Mouse (Mus musculus) embryonic facial prominence, embryonic 15.5 days (tissue): ENCODE results near the gene Samm50. TPM values are rescaled to one million over a fixed set of nuclear protein-coding genes. Genes with fewer than 3 reads are reported as not detected.
"Not testable (repeated sequence)": the region's sequence is repeated elsewhere in the genome, so short reads cannot be mapped to it uniquely, and the experiment has no call there.

Experiments used
- ATAC-seq: fragments of 200-750 bp; cut with Nextera tagmentation; 2 replicates; pipeline ENCODE4 v1.8.0; 2017; ENCODE audit warnings: low read depth, moderate TSS enrichment; ENCODE audit not compliant: insufficient number of reproducible peaks, low FRiP score, low TSS enrichment
- H3K27ac ChIP-seq: fragments of 300-500 bp; sonication (generic); replicated peaks from 2 replicates; pipeline ENCODE4 v1.5.1; 2015; ENCODE audit warnings: mild to moderate bottlenecking, inconsistent platforms
- H3K27me3 ChIP-seq: fragments of 300-500 bp; sonication (generic); 2 replicates; pipeline ENCODE4 v1.6.1; 2015; ENCODE audit warnings: inconsistent platforms
- H3K36me3 ChIP-seq: fragments of 300-500 bp; sonication (generic); 2 replicates; pipeline ENCODE4 v1.6.1; 2015; ENCODE audit warnings: mild to moderate bottlenecking, inconsistent platforms
- H3K4me1 ChIP-seq: fragments of 300-500 bp; sonication (generic); 2 replicates; pipeline ENCODE4 v1.6.1; 2015; ENCODE audit warnings: inconsistent platforms
- H3K4me2 ChIP-seq: fragments of 300-500 bp; sonication (generic); replicated peaks from 2 replicates; pipeline ENCODE4 v1.6.1; 2015; ENCODE audit warnings: mild to moderate bottlenecking, inconsistent platforms
- H3K4me3 ChIP-seq: fragments of 300-500 bp; sonication (generic); replicated peaks from 2 replicates; pipeline ENCODE4 v1.5.1; 2015; ENCODE audit warnings: mild to moderate bottlenecking, inconsistent platforms
- H3K9ac ChIP-seq: fragments of 300-500 bp; sonication (generic); 2 replicates; pipeline ENCODE4 v1.6.1; 2015; ENCODE audit warnings: inconsistent platforms
- H3K9me3 ChIP-seq: fragments of 300-500 bp; sonication (generic); replicated peaks from 2 replicates; pipeline ENCODE4 v1.6.1; 2016; ENCODE audit warnings: inconsistent platforms
- WGBS: fragments of 180-500 bp; shearing (Covaris S2); methylation state at CpG from one replicate; pipeline ENCODE4 v1.1.7; 2015; 5-methylcytosine and 5-hydroxymethylcytosine counted together
- polyA plus RNA-seq: library from polyadenylated mRNA; unstranded; fragments of >200 nt; fragmentation: Nextera tagmentation; extraction: Ambion mirVana; gene quantifications from 2 replicates; pipeline ENCODE4 v1.2.1, GENCODE M21; 2015

The Samm50 gene
- 89.8 and 96.4 TPM in 2 replicates for polyA plus RNA-seq

- Histone ChIP-seq H3K4me1 (peaks cover 14% of the 10 kb centered on the region), H3K36me3 (peaks cover 16% of the 10 kb centered on the region), H3K9ac (peak within 1 kb of the TSS; percentile 77), H3K27ac (peak within 1 kb of the TSS; percentile 95), H3K9me3 (no peaks in the 10 kb centered on the region), H3K4me2 (peak within 1 kb of the TSS; percentile 62), H3K4me3 (peak within 1 kb of the TSS; percentile 95), H3K27me3 (no peaks in the 10 kb centered on the region)
- 4% methylated on average over 48 of the region's 48 CpGs for WGBS
- peak; percentile 98 for ATAC-seq
Measured at GRCm38 (mm10) chr15:84192058-84192791, at the start of gene Samm50. Gene Samm50 (plus strand): TSS chr15:84192241.

- ATAC-seq, result no peak
- Histone ChIP-seq H3K9me3 (no peaks in the 10 kb centered on the region), H3K4me1 (no peaks in the 10 kb centered on the region), H3K27ac (no peak overlapping the region), H3K9ac (no peak overlapping the region), H3K27me3 (no peaks in the 10 kb centered on the region), H3K4me3 (no peak overlapping the region), H3K4me2 (no peak overlapping the region), H3K36me3 (no peaks in the 10 kb centered on the region)
- 80% methylated on average over 2 of the region's 2 CpGs for WGBS
Measured at GRCm38 (mm10) chr15:84156158-84156557, 35.9 kb upstream of the Samm50 start.

GRCm38 (mm10) chr15:84157530-84157929 is 34.5 kb upstream of the Samm50 start:
- H3K9me3 ChIP-seq, ATAC-seq, H3K36me3 ChIP-seq, H3K27ac ChIP-seq, H3K4me1 ChIP-seq, H3K9ac ChIP-seq, H3K27me3 ChIP-seq, H3K4me2 ChIP-seq, H3K4me3 ChIP-seq: not testable (repeated sequence)
- WGBS, result 77% methylated on average over 6 of the region's 6 CpGs

GRCm38 (mm10) chr15:84161871-84162270 is 30.2 kb upstream of the Samm50 start:
- no peaks in the 10 kb centered on the region for H3K36me3 ChIP-seq
- no peaks in the 10 kb centered on the region for H3K27me3 ChIP-seq
- no peak overlapping the region for H3K27ac ChIP-seq
- ATAC-seq, result no peak
- H3K4me3 ChIP-seq, result no peak overlapping the region
- no peaks in the 10 kb centered on the region for H3K9me3 ChIP-seq
- H3K4me1 ChIP-seq, result no peaks in the 10 kb centered on the region
- 68% methylated on average over 6 of the region's 6 CpGs for WGBS
- no peak overlapping the region for H3K4me2 ChIP-seq
- no peak overlapping the region for H3K9ac ChIP-seq

GRCm38 (mm10) chr15:84166818-84167217 is 25.2 kb upstream of the Samm50 start:
- peaks cover 16% of the 10 kb centered on the region for H3K4me1 ChIP-seq

GRCm38 (mm10) chr15:84167600-84167999 is 24.4 kb upstream of the Samm50 start, which contains the start of gene Pnpla3:
Gene Pnpla3 (plus strand): TSS chr15:84167837.
- Histone ChIP-seq H3K36me3 (no peaks in the 10 kb centered on the region), H3K4me2 (peak within 1 kb of the TSS; percentile 99), H3K27ac (peak within 1 kb of the TSS; percentile 28; the same call in 1 of the 2 replicates), H3K9me3 (no peaks in the 10 kb centered on the region), H3K27me3 (no peaks in the 10 kb centered on the region), H3K4me3 (peak within 1 kb of the TSS; percentile 56), H3K9ac (peak within 1 kb of the TSS; percentile 48), H3K4me1 (peaks cover 16% of the 10 kb centered on the region)
- WGBS, result under 1% methylated on average over 28 of the region's 28 CpGs
- peak; percentile 96 for ATAC-seq

More at GRCm38 (mm10) chr15:84166818-84167217, 25.2 kb upstream of the Samm50 start:
- Histone ChIP-seq H3K27me3 (no peaks in the 10 kb centered on the region), H3K4me2 (no peak overlapping the region), H3K9me3 (no peaks in the 10 kb centered on the region), H3K9ac (no peak overlapping the region), H3K27ac (no peak overlapping the region), H3K36me3 (no peaks in the 10 kb centered on the region), H3K4me3 (no peak overlapping the region)
- 73% methylated on average over 6 of the region's 6 CpGs for WGBS
- ATAC-seq, result no peak

- WGBS, result 2% methylated on average over 28 of the region's 28 CpGs
- Histone ChIP-seq H3K4me2 (peak overlapping the region; percentile 99), H3K4me1 (peaks cover 16% of the 10 kb centered on the region), H3K9me3 (no peaks in the 10 kb centered on the region), H3K9ac (peak overlapping the region; percentile 48), H3K27me3 (no peaks in the 10 kb centered on the region), H3K4me3 (peak overlapping the region; percentile 56), H3K36me3 (no peaks in the 10 kb centered on the region), H3K27ac (peak overlapping the region; percentile 28; the same call in 1 of the 2 replicates)
- ATAC-seq, result no peak
Measured at GRCm38 (mm10) chr15:84168170-84169161, 23.6 kb upstream of the Samm50 start.

GRCm38 (mm10) chr15:84169511-84169910 is 22.5 kb upstream of the Samm50 start:
- H3K27ac ChIP-seq, result no peak overlapping the region
- H3K36me3 ChIP-seq, result no peaks in the 10 kb centered on the region
- no peaks in the 10 kb centered on the region for H3K27me3 ChIP-seq
- no peak overlapping the region for H3K9ac ChIP-seq
- no peak for ATAC-seq
- 33% methylated on average over 1 of the region's 1 CpGs for WGBS
- H3K9me3 ChIP-seq, result no peaks in the 10 kb centered on the region
- peaks cover 16% of the 10 kb centered on the region for H3K4me1 ChIP-seq
- no peak overlapping the region for H3K4me3 ChIP-seq
- no peak overlapping the region for H3K4me2 ChIP-seq

GRCm38 (mm10) chr15:84171166-84171565 is 20.9 kb upstream of the Samm50 start:
- Histone ChIP-seq H3K4me3 (no peak overlapping the region), H3K4me2 (no peak overlapping the region), H3K36me3 (no peaks in the 10 kb centered on the region), H3K9ac (no peak overlapping the region), H3K9me3 (no peaks in the 10 kb centered on the region), H3K27ac (no peak overlapping the region), H3K4me1 (peaks cover 16% of the 10 kb centered on the region), H3K27me3 (no peaks in the 10 kb centered on the region)
- ATAC-seq, result no peak
- WGBS, result 80% methylated on average over 7 of the region's 7 CpGs

- WGBS, result 92% methylated on average over 9 of the region's 9 CpGs
Measured at GRCm38 (mm10) chr15:84178733-84179132, 13.3 kb upstream of the Samm50 start.

GRCm38 (mm10) chr15:84182000-84182399 is 10.0 kb upstream of the Samm50 start:
- Histone ChIP-seq H3K27ac (no peak overlapping the region), H3K36me3 (no peaks in the 10 kb centered on the region), H3K4me3 (no peak overlapping the region), H3K27me3 (no peaks in the 10 kb centered on the region), H3K9ac (no peak overlapping the region), H3K9me3 (no peaks in the 10 kb centered on the region), H3K4me1 (peaks cover 19% of the 10 kb centered on the region), H3K4me2 (no peak overlapping the region)
- 50% methylated on average over 6 of the region's 6 CpGs for WGBS
- ATAC-seq, result peak; percentile 55; the same call in 1 of the 2 replicates

More at GRCm38 (mm10) chr15:84178733-84179132, 13.3 kb upstream of the Samm50 start:
- Histone ChIP-seq H3K4me3 (no peak overlapping the region), H3K27me3 (no peaks in the 10 kb centered on the region), H3K9me3 (no peaks in the 10 kb centered on the region), H3K9ac (no peak overlapping the region), H3K4me2 (no peak overlapping the region), H3K27ac (no peak overlapping the region), H3K36me3 (no peaks in the 10 kb centered on the region), H3K4me1 (peaks cover 14% of the 10 kb centered on the region)
- ATAC-seq, result no peak
